Mouse (Mus musculus) heart, postnatal 4 days (tissue): ENCODE measurements at regions not wholly inside any gene's neighbourhood (a gene's known extent, or its start where the extent isn't known, plus 50 kb on each side); places are given as distances from the start of the nearest gene placed in this dataset.

Experiments
- DNase-seq: peaks from one replicate; pipeline ENCODE4 v3.0.0; 2021

GRCm38 (mm10) chr7:92984701-92985682 lies 94.7 kb upstream of the Fam181b start:
- peak; percentile 42 for DNase-seq

DNA sequence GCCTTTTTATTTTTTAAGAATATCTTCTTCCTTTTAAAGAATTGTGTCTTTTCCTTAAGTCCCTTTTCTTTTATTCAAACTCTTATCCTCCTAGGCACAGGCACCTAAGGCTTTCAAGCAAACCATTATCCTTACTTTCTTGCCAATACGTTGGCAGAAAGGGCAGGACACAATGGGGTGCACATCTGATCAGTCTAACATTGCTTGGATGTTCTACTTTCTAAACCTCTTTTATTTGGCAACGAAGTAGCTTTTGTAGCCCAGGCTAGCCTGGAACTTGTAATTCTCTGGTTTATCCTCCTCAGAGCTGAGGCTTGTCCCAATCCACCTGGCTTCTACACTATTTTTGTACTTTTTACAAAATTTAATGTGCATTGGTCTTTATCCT lies 94.0 kb upstream of the Fam181b start:
- DNase-seq, result no peak

GRCm38 (mm10) chr7:92998886-92999285 lies 80.8 kb upstream of the Fam181b start:
- DNase-seq, result no peak

DNA sequence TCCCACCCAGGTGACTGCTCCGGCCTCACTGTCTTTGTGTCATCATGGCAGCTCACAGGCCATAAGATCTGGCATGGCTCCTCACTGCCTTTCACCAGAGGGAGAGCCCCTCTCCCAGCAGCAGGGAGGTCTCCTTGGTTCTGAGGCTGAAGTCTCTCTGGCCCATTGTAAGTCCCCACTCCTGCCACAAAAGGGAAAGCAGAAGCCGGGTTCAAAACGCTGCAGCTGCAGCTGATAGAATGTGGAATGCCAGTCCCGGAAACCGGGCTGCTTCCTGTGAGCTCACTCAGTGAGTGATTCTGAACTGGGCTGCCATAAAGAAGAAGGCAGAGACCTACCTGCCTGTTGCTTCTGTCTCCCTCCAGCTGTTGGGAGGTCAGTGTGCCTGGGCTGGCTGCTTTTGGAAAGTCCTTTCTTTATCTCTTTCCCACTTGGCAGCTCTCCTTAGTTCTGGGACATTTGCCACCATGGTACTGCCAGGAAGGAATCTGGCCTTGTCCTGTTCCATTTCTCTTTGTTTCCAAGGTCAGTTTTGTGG lies 72.9 kb upstream of the Fam181b start:
- DNase-seq, result peak; percentile 82

DNA sequence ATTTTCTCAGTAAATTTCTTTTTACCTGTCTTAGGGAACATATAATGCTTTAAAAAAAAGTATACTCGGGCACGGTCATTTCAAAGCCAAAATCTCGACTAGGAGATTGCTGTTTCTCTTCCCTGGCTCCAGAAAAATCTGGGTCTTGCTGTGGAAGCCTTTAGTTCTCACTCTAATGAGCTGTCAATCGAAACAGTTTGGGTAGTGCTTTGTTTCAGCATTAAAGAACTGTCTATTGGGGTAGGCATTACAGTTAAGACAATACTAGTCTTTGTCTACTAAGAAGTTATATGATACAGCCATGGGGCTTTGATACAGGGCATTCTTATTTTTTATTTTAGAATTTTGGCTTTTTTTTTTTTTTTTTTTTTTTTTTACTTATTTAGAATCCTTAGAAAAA lies 71.9 kb upstream of the Fam181b start:
- no peak for DNase-seq

DNA sequence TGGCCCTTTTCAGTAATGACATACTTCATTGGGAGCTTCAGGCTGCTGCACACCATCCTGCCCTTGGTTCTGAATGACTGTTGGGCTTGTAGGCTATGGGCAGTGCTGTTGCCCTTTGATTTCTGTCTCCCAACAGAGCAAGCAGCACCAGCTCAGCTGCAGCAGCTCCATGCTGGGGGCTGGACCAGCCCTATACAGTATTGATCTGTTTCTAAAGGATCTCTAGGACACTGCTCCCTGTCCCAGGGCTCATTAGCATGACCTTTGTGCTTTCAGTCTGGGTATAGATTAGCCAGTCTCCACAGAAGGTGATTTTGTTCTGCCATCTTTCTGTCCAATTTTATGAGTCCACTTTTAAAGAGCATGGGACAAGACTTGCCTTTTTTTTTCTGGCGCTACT lies 60.3 kb upstream of the Fam181b start:
- DNase-seq, result no peak

- no peak for DNase-seq
Measured at GRCm38 (mm10) chr7:93023489-93024130, 56.1 kb upstream of the Fam181b start.

DNA sequence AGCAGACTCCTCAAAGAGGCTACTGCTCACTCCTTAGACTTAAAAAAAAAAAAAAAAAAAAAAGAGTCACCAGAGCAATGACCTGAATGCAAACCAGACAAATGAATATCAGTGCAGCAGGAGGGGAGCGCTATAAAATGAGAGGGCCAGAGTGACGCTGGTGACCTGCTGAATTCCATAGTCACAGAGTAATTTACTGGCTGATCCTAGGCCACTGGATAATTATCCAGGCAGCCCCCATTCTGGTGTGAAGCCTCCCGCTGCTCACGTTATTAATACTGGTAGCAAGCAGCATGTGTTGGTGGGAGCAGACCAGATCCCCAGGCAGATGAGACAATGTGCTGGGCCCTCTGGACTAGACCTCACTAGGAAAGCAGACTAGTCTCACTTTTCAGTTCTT lies 53.4 kb upstream of the Fam181b start:
- DNase-seq, result no peak
